Mouse (Mus musculus) T-helper 17 cell (primary cell): ENCODE measurements around the gene Slc9a3.

Experiments
- in situ Hi-C, 2 experiments: fragments of 300-600 bp; cut with MboI, MseI; formaldehyde crosslinking; loops; 1 replicate in 1 of 2; 2 replicates in 1 of 2; pipeline ENCODE4 v1.15.1; 2025; ENCODE audit warnings: high pct_unique_total_duplicates in 2 of 2

Gene Slc9a3

DNA sequence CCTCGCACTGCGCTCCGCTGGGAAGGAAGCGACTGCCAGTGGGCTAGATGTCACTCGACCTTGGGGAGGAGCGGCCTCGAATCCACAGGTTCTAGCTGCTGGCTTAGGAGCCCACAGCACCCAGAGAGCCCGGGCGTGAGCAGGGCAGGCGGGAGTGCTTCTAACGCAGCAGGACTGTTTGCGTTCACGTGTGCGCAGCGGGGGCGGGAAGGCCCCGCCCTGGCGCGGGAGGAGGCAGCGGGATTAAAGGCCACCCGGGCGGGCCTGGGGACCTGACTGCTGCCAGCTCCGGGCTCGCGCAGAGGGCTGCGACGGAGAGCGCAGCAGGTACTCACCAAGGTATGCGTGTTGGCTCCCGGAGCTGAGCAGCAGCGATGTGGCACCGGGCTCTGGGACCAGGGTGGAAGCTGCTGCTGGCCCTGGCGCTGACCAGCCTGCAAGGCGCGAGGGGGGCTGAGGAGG, at the start of gene Slc9a3:
Gene Slc9a3, plus strand, starts transcription at position 317 of the 462 bp plus-strand sequence.
- in situ Hi-C loops = no loop called here

DNA sequence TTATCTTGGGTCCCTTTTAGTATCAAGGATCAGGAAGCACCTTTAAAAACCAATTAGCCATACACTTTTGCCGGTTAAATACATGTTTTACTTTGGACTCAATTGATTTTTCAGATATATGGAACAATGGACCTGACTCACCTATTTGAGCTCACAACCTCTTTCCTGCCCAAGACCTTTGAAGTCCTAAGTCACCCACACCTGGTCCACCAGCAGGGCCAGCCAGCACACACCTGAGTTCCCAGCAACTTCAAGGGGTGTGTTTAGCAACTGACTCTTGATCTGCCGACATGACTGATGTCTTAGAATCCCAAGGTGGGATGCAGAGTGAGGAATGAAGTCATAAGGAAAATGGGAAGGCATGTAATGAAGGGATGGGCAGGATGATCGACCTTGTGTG, 49.5 kb upstream of the Slc9a3 start:
- in situ Hi-C loops = no loop called here

DNA sequence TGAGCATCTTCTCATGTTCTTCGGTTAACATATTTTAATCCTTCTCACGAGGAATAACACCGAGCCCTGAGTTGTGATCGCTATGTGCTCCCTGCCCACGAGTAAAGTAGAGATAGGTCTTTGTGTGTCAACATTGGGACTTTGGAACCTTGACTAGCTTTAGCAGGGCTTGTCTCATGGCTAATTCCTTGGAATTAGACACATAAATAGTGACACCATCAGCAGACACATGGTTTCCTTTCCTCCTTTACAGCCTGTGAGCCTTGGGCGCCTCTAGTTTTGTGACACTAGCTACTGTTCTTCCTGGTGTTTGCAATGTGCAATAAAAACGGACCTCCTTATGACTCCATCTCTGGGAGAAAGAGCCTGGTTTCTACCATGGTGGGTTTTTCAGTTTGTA, 47.9 kb upstream of the Slc9a3 start:
- in situ Hi-C loops = no loop called here

DNA sequence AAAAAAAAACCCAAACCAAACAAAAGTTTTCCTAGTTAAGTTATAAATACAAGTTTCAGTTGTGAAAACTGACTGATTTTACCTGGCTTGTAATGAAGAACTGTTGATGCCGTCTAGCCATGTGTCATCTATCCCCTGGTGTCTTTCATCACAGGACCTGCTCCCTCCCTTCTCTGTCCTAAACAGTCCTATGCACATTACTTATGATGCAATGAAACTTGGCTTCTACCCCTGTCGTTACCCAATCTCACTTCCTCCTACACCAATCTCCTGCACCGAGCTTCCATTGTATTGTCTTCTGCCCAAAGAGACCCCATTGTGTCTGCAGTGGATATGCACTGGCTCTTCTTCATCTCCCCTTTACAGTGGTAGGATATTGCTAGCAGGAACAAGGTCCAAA, 31.0 kb upstream of the Slc9a3 start:
- in situ Hi-C loops = no loop called here

DNA sequence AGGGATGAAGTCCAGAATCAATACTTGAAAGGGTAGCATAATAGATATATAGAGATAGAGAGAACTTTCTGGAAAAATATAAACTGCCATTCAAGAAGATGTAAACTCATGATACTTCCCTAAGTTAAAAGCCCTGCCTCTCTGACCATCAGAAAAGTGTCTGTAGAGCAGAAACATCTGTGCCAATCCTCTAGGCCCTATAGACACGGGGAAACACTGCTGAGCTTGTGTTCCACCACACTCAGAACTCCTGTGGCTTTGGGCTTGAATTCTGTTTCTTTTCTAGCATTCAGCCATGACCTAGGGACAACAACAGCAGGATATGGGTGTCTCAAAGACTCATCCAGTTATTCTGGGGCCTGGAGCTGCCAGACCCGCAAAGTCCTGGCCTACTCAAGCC, 25.3 kb upstream of the Slc9a3 start:
- in situ Hi-C loops = no loop called here

DNA sequence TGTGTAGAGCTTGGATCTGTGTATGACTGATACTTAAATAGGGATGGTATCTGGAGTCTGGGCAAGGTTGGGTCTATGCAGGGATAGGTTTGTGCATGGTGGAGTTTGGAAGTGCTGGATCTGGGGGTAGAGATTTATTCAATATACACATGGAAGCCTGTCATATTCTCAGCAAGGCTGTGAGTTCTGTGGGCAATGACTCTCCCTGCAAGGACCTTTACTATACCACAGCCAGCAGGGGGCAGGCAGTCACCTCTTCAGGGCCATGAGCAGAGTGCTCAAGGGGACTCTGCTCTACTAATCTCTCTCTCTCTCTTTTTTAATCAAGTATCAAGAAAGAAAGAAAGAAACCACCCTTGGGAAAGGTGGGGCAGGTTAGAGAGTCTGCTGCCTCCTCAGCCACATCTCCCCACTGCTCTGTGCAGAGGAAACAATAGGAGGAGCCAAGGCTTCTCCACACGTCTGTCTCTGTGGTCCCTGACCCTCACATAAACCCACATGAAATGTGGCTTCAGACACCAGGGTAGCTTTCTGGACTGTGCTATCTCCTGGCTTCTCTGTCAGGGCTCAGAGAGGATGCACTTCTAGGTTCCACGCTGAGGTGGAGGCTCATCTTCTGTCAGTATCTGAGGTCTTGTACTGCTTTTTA, 24.4 kb upstream of the Slc9a3 start:
- in situ Hi-C loops = no loop called here

DNA sequence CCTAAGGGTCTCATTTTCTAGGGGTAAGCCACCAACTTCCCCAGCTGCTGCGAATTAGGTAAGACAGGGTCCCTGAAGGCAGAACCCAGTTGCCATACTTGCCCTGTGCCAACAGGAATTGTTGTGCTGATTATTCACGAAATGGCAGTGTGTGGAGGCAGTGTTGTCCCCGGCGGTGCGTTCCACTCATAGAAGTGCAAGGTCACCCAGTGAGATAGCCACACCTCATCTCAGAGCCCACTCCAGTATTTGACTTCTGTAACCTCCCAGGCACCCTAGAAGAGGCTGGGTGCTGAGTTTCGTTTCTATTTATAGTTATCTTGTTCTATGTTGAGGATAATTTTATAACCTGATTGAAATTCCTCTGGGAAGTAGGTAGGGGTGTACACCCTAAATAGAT, 22.3 kb upstream of the Slc9a3 start:
- in situ Hi-C loops = no loop called here

DNA sequence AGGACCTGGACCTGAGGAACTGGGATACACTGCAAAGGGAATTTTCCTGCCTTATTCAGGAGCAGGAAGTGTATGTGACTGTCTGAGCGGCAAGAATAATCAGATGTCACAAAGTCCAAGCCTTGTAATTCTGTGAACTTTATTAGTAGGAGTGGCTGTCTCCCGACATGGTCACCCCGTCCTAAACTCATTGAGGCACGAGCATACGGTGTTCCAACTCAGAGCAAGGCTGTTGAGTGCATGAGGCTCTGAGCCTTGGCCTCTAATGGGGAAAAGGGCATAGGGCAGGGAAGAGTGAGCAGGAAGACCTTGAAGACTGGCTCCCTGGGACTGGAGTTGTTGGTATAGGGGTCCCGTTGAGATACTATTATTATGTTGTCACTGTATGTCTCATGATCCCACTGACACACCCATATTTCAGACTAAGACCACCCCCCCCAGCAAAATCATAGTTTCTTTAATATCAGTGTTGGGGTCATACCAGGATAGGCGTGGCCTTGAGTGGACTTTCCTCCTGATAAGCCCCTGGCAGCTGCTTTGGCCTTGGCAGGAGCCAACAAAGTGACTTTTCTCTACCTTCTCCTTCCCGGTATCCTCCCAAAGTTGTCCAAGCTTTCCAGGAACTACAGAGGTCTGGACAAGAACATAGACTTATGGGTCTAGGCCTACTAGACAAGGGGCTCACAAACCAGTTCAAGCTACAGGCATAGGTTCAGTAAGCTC, 19.0 kb upstream of the Slc9a3 start:
- in situ Hi-C loops = no loop called here

DNA sequence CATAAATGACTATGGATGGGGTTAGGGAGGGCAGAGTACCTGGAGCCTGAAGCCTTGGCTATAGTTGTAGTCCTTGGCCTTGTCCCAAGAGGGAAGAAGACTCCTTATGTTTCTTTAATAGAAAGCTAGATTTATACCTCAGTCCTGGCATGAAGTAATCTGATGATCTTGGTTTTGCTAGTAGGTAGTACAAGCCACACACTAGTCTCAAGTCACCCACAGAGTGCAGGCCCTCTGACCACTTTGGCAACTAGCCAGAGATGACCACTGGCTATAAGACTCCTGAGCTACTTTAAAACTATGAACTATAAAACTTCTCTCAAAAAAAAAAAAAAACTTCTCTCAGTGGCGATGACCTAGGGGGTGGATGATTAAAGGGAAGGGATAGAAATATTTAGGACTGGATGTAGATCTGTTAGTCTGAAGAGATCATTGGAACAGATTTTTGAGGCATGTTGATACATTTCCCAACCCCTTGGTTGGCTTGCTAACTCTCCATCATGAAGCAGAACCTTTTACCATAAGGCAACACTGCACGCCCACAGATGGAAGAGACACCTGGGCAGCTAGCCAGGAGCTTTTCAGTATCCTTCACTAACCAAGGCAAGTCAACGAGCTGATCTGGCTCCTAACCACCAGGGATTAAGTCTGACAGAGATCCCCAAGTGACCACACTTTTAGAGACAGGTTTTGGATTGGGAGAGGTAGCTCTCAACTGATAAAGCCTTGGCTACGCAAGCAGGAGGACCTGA, 18.2 kb upstream of the Slc9a3 start:
- in situ Hi-C loops = no loop called here

DNA sequence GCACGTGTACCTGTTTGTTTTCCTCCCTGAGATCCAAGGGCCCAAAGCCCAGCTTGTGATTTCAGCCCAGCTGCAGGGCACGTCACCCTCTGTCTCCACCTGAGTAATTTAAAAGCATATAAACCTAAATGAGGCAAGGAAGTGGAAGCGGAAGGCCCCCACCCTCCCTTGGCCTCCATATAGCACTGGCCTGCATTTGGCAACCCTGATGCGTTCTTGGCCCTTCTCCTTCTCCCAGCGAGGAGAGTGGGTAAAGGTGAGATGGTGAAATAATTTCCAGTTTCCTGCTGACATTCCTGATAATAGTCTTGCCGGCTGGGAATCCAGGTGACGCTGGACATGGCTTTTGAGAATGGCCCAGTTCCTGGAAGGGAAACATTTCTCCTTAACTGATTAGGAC, 16.8 kb upstream of the Slc9a3 start:
- in situ Hi-C loops = no loop called here

DNA sequence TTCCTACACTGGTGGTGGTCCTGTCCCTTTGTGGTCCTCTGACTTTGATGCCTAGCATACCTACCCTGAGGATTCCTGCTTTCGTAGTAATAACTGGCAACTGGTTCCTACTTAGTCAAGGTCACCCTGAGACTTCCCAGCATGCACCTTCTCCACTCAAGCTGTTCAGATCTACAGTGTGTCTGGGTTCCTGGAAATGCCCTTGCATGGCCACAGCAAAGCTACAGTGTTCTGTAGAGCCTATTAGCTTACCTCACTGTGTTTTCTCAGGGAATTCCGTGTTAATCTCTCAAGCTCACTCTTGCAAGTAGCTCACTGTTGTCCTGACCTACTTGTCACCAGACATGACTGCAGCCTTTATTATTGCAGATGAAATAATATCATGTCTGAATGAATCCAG, 13.8 kb upstream of the Slc9a3 start:
- in situ Hi-C loops = no loop called here

DNA sequence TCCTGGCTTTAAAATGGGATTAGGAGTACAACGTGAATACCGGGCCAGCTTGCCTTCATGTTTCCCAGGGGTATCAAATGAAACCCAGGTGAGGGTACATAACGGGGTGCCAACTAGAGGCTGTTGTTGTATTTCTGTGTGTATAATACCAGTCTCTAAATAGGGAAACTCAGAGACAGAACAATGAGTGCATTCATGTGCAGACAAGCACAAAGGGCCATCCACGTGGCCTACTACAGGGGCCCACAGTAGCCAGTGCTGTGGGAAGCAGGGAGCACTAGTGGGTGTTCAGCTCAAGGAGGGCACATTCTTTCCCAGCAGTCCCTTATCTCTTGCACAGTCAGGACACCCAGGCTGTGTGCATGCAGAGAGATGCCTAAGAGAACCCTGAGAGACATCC, 8.7 kb upstream of the Slc9a3 start:
- in situ Hi-C loops = loop anchor here in 1 of 2 experiments (5.0 kb wide), 1 partner anchor 35 kb away; no protein-coding TSS in a partner anchor

DNA sequence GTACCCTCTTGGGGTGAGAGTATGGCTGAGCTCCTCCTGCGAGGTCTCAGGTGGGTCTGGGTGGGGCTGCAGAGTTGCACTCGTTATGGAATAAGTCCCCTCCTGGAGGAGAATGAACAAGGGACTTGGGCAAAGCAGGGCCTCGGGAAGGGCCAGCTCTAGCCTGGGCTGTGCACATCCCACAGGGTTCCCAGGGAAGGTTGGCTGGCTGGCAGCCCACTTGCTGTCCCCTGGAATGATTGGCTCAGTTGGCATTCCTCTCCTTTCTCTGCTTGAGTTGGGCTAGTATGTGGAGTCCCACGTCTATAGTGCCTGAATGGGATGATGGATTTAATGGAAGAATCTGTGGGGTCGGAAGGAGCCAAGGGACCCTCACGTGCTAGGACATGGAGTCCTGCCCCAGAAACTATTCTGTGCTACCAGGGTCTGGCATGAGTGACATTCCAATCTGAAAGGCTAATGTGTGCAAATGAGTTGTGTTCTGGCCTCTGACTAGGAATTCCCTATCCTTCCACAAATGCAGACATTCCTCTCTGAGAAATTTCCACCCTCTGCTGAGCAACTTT, 7.5 kb upstream of the Slc9a3 start:
- in situ Hi-C loops = loop anchor here in 1 of 2 experiments (5.0 kb wide), 1 partner anchor 34 kb away; no protein-coding TSS in a partner anchor

DNA sequence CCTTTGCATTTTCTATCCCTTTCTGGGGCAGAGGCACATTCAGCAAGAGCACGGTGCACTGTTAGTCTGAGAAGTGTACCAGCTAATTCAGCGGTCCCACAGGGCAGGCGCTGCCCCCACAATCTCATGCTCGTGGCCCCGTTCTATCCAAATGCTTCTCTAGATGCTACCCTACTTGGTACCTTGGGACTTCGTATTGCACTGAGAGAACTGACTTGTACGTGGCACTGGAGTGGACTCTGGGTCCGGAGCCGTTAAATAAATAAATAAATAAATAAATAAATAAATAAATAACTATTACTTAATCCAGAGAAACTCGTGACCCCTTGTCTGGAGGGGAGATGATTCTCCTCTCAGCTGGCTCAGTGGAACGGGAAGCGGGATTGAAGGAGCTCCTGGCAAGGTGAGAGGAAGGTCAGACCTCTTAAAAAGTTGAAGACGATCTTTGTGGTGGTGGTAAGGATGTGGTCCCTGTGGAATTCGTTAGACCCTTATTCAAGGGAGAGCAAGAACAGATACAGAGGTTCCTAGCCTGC, 606 bp downstream of the Slc9a3 start:
- in situ Hi-C loops = no loop called here

DNA sequence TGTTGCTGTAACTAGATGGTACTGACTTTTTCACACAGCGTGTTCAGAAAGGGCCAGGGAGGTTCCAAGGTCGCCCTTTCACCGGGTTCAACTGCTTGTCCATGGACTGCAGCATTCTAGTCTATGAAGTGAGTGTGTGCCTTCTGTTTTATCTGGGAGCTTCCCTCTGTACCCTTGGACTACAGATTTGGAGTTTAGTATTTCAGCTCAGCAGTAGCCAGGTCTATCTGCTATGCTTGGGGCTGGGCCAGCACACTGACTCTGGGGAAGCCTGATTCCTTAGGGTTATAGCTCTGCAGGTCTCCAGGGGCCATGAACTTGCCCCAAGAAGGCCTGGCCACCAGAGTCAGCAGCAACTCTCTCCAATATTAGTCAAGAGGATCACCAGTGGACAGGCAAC, 1.4 kb downstream of the Slc9a3 start:
- in situ Hi-C loops = no loop called here

DNA sequence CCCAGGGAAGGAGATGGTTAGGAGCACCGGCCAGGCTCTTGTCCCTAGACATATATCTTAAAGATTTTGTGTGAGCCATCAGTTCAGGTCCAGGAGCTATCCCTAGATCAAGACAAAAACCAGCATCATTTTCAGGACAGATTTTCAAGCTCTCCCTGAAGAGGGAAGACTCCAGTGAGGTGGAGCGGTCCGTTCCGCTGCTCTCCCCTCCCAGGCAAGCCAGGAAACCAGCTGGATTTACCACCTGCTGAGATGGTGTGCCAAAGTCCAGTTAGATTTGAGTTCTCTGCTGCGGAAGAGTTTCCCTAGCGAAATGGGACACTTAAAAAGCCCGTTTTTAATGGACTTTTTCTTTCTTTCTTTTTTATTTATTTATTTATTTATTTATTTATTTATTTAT, 6.3 kb downstream of the Slc9a3 start:
- in situ Hi-C loops = no loop called here

DNA sequence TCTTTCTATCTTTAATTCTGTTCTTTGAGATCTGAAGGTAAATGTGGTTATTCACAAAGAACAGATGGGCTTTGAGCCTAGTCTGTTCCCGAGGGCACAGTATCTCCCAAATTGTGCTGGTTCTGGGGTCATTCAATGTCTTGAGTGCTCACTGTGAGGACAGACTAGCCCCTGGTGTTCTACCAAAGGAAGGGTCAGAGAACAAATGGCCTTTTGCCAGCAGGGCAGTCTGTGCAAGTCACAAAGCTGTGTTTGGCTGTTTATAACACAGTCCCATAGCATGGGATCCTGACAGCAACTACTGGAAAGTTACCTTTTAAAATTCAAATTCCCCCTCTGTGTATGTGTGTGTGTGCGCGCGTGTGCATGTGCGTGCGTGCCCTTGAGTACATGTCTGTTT, 8.7 kb downstream of the Slc9a3 start:
- in situ Hi-C loops = no loop called here

DNA sequence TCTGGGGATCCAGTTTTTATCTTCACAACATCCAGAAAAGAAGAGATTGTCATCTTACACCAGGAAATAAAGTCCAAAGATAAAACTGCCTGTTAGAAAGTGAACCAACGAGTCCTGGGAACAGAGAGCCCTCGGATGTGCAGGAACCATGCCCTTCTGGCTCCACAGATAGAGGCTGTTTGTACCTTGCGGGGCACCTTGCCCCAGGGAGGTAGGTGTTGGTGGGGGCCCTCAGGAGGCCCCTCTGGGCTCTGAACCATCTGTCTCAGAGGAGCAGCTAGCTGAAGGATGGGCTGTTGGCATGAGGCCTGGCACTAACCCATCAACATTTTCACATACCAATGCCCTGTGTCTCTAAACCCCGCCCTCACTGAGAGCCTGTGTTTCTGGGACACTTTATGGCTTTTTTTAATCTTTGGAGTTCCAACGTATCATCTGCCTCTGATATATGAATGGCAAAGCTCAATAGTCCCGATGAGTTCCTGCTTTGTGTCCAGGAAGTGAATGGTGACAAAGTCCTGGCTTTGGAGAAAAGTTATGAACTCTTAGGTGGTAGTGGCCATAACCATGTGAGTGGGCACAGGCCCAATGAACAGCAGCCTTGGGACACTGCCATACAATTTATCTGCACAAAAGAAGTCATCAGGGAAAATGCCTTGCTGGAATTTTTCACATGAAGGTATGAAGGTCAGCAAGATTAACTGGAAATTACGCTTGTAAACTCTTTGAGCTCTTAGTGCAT, 17.8 kb downstream of the Slc9a3 start:
- in situ Hi-C loops = no loop called here

DNA sequence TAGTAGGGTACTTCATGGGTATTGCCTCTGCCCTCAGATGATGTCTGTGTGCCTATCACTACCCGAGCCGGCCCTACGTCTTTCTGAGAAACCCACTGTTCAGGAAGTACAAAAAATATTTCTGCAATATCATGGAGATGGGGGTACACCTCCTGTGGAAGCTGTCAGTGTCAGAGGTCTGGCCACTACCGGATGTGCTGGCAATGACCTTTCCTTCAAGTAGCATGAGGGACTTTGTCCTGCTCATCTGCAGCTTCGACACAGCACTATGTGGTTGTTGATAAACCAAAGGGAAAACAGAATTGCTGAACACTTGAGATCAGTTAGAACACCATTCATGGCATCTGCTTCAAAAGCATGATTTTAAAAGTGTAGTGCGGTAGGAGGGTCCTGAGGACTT, 19.5 kb downstream of the Slc9a3 start:
- in situ Hi-C loops = no loop called here

DNA sequence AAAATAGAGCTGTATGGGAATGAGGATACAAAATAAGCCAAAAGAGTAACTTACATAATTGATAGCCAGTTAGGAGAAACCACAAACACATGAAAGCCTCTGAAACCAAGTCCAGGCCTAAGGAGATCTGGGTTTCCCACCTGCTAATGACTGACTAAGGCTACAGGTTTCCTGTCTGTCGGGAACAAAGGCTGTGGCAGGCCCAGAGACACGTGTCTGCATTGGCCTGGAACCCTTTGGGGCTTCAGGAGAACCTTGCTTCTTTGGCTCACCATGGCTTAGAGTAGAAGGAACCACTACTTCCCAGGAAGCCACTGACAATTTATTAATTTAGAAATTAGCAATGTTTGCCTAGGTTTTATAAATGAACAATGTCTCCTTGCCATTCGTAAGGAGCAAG, 22.0 kb downstream of the Slc9a3 start:
- in situ Hi-C loops = no loop called here
